In genomic region chr2:62808813-62809212, GRCm38 (mm10) we compare ENCODE assay signal across 10 mouse cellular contexts.
DNase-seq lines count a peak whose midpoint lies in the region; ATAC-seq lines count a peak whose summit lies in the region.
"Had no signal": no experiment of that assay in that cellular context is flagged by ENCODE, and none has a peak within 500 bp of the region (broad histone marks: within the 10 kb centered on the region; RNA-seq: fewer than 3 reads in every experiment).

No protein-coding gene starts in this region.

- WGBS in forebrain, embryonic 15.5 days, result under 1% methylated on average over 4 of the region's 4 CpGs
- WGBS in midbrain, embryonic 15.5 days, result 36% methylated on average over 4 of the region's 4 CpGs

- intact Hi-C loops in left cerebral cortex, postnatal 4 days (cut with DNase I), result no loop called here
- intact Hi-C loops in left cerebral cortex, postnatal 36 days (cut with DNase I), result loop anchor here (10.0 kb wide), 1 partner anchor 116 kb away; no protein-coding TSS in a partner anchor

- no peaks in the 10 kb centered on the region for H3K27me3 ChIP-seq in forebrain, embryonic 15.5 days
- H3K27me3 ChIP-seq in midbrain, embryonic 15.5 days (replicated peaks), result no peaks in the 10 kb centered on the region
- H3K27me3 ChIP-seq: liver, embryonic 13.5 days had no signal

- DNase-seq in adrenal gland, postnatal 25 days, result peak; percentile 23
- DNase-seq in adrenal gland, postnatal 10 days, result no peak
- peak; percentile 31 for DNase-seq in left cerebral cortex, postnatal 4 days
- no peak for DNase-seq in left cerebral cortex, postnatal 36 days (ENCODE audit: low spot score in 2 of 2)
- DNase-seq in gastrocnemius, postnatal 25 days, result no peak
- no peak for DNase-seq in testis, postnatal 14 days (ENCODE audit: low spot score)
- DNase-seq: liver, embryonic 13.5 days had no signal

- H3K4me1 ChIP-seq in forebrain, embryonic 15.5 days, result peaks cover 28% of the 10 kb centered on the region
- 0 out of 2 replicates have a peak, but pooled peaks cover 9% of the 10 kb centered on the region for H3K4me1 ChIP-seq in midbrain, embryonic 15.5 days
- H3K4me1 ChIP-seq: liver, embryonic 13.5 days had no signal

- H3K36me3 ChIP-seq in forebrain, embryonic 15.5 days, result no peaks in the 10 kb centered on the region
- no peaks in the 10 kb centered on the region for H3K36me3 ChIP-seq in midbrain, embryonic 15.5 days (replicated peaks)
- H3K36me3 ChIP-seq: liver, embryonic 13.5 days had no signal

- H3K4me2 ChIP-seq in forebrain, embryonic 15.5 days (replicated peaks), result peak overlapping the region; percentile 6; the same call in 1 of the 2 replicates
- H3K4me2 ChIP-seq in midbrain, embryonic 15.5 days, result no peak overlapping the region
- H3K4me2 ChIP-seq: liver, embryonic 13.5 days had no signal

- peak overlapping the region; percentile 72 for H3K27ac ChIP-seq in forebrain, embryonic 15.5 days (replicated peaks)
- no peak overlapping the region for H3K27ac ChIP-seq in midbrain, embryonic 15.5 days
- H3K27ac ChIP-seq: liver, embryonic 13.5 days; stomach, postnatal 0 days had no signal

- H3K4me3 ChIP-seq in forebrain, embryonic 15.5 days, result peak overlapping the region; percentile 19
- no peak overlapping the region for H3K4me3 ChIP-seq in midbrain, embryonic 15.5 days
- H3K4me3 ChIP-seq: liver, embryonic 13.5 days had no signal

- peak; percentile 77 for ATAC-seq in forebrain, embryonic 15.5 days (replicated peaks)
- peak; percentile 73 for ATAC-seq in midbrain, embryonic 15.5 days (replicated peaks)

- H3K9ac ChIP-seq in forebrain, embryonic 15.5 days (replicated peaks), result no peak overlapping the region
- no peak overlapping the region for H3K9ac ChIP-seq in midbrain, embryonic 15.5 days
- H3K9ac ChIP-seq: liver, embryonic 13.5 days had no signal

- H3K9me3 ChIP-seq in forebrain, embryonic 15.5 days, result no peaks in the 10 kb centered on the region
- H3K9me3 ChIP-seq in midbrain, embryonic 15.5 days, result no peaks in the 10 kb centered on the region
- H3K9me3 ChIP-seq: liver, embryonic 13.5 days had no signal

Comparison
In these comparisons a context has a peak if more than half of its experiments do, and no peak if none do; other contexts are left out.
1. DNase-seq: peak in adrenal gland, postnatal 25 days (single experiment) and left cerebral cortex, postnatal 4 days (single experiment); none in adrenal gland, postnatal 10 days (single experiment), left cerebral cortex, postnatal 36 days (0 of 2), gastrocnemius, postnatal 25 days (single experiment) and testis, postnatal 14 days (single experiment).